Mouse (Mus musculus) heart, postnatal 14 days (tissue): ENCODE data around the gene Rab5b. TPM values are rescaled to one million over a fixed set of nuclear protein-coding genes. Genes with fewer than 3 reads are reported as not detected.
A peak's percentile ranks its signal among the peaks of the same experiment; 100 is the strongest.

Experiments used
- DNase-seq, 2 experiments: peaks; one replicate each; pipeline ENCODE4 v3.0.0; 2021 to 2022
- intact Hi-C: fragments of 180-260 bp; cut with DNase I; formaldehyde crosslinking; loops from one replicate; pipeline ENCODE4 v1.15.1; 2025
- total RNA-seq, 2 experiments: library from RNA; stranded (reverse); gene quantifications; 2 replicates each; pipeline ENCODE4 v1.2.3; 2021

The Rab5b gene
- total RNA-seq, 2 experiments from 2014 or later, result 66.5 to 71.8 TPM

DNA sequence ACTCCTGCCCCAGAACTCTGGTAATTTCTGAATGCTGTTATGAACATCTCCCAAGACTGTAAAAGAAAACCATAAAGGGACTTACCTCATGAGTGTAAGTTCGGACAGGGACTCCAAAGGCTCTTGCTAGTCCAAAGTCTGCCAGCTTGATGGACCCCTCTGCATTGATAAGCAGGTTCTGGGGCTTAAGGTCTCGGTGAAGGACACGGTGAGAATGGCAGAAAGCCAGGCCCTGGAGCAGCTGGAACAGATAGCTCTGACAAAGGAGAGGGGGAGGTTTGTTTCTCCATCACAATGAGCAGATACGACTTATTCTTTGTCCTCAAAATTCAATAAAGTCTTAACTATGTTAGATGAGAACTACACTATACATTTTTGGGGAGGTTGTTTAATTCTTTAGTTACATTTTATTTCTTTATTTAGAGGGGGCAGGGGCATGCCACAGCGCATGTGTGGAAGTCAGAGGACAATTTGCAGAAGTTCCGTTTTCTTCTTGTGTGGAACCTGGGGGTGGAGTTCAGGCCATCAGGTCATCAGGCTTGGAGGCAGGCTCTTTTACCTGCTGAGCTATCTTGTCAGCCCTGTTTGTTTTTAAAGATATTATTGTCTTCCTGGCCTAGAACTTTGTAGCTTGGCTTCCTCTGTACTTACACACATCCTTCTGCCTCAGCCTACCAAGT is 6.4 kb upstream of the Rab5b start:
- no peak for DNase-seq
- intact Hi-C loops, result no loop called here

DNA sequence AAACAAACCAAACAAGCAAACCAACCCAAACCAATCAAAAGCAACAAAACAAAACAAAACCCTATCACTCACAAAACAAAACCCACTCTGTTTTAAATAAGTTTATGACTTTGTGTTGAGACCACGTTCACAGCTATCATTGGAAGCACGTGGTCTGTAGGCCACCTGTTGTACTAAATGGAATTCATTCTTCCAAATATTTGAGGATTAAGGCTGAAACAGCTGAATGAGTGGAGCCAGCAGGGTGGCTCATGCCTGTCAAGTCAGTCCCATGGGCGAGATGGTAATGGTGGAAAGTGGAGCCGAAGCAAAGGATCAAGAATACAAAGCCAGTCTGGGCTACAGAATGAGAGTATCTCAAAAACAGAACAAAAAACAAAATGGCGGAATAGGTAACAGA is 4.6 kb upstream of the Rab5b start:
- intact Hi-C loops, result no loop called here
- DNase-seq, result no peak

DNA sequence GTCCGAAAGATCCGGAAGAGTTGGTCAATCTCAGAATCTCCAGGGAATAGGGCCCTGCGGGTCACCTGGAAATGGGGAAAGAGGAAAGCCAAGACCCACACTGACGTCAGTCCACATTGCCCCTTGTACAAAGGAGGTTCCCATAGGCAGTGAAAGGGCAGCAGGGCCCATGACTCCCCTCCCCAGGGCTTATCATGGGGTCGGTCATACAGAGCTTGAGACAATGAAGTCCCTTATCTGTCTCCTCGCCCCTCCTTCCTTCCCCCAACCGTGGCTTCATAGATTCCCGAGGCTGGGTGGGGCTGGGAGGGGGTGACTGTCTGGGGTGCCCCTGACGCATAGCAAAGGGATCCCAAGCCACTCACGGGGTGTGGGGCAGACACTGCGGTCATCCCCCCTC is 3.5 kb upstream of the Rab5b start:
- no peak for DNase-seq
- intact Hi-C loops, result no loop called here

DNA sequence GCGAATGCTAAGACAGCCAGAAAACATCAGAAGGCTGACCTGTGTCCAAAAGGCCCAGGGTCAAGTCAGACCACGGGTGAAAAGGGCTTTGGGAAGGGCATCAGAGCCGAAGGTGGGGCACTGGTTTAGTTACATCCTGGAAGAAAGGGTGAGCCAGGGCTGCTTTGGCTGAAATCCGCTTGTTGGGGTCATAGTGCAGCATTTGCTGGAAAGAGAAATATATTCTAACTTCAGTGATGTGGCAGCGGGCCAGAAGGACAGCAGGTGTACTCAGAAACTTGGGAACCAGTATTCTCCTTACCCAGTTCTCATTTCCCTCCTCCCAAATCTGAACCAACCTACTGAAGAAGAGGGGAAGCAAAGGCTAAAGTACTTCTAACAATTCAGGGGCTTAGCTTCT is 2.9 kb upstream of the Rab5b start:
- DNase-seq, result no peak
- intact Hi-C loops, result no loop called here

DNA sequence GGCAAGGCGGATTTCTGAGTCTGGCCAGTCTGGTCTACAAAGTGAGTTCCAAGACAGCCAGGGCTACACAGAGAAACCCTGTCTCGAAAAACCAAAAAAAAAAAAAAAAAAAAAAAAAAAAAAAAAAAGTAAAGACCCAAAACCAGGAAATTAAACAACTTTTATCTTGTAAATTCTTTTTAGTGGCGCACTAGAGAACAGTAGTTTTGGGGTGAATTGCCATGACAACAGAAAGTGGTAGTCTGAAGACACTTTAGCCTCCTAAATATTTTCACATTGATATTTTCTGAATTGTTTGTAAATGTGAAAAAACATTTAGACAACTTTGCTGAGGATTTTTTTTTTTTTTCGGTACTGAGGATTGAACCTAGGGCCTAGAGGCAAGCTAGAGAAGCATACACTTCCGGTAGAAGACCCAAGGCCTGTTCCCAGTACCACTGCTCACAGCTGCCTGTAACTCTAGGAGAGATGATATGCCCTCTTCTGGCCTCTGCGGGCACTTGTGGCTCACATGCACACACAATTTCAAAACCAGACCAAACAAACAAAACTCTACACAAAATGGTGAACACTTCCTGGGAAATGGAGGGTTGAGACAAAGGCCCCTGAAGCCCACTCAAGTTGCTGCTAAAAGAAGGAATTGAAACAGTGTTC is 1.1 kb upstream of the Rab5b start:
- no peak for DNase-seq
- intact Hi-C loops, result no loop called here

DNA sequence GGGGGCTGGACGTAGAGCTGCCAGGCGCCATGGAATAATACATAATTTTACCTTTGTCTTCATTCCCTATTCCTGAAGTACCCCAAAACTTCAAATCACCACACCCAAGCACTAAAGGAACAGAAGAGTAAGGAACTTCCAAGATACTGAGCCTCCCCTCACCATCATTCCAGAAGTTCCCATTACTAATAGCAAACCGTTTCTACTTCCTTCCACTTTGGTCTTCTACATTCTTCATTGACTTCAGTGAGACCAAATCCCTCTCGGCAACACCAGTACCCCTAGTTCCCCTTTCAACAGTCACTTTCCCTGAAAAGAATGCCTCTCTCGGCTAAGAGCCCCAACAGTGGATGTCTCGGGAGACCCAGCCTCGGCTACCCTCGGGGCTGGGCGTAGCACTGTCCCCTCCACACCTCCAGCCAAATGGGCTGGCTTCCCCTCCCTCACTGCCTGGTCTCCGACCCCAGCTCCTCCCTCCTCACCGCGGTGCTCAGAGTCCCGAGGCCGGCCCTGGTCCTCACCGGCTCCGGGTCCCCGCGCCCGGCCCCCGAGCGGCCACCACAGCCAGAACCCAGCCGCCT is 563 bp downstream of the Rab5b start:
- intact Hi-C loops, result no loop called here
- DNase-seq, result no peak

DNA sequence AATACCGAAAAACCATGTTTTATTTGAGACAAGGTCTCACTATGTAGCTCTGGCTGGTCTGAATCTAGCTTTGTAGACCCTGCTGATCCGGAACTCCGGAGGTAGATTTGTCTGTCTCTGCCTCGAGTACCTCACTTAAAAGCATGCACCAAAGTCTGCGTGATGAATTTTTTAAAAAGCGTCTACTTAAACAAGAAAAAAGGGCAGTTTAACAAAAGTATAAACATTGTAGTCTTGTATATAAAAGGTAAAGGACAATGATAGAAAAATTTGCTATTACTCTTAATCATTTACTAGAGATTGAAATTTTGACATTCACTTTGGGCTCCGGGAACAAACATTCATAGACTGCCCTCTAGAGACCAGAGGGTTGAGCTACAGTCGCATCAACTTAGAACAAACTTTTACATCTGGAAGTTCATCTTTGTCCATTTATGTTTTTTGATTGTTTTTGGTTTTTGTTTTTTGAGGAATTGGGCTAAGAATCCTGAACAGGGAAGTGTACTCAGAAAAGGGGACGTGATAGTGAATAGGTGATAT is 21.5 kb downstream of the Rab5b start:
- no peak for DNase-seq
- intact Hi-C loops, result loop anchor here (5.0 kb wide), 2 partner anchors 107 to 122 kb away; partner anchors contain the start of gene Pa2g4

DNA sequence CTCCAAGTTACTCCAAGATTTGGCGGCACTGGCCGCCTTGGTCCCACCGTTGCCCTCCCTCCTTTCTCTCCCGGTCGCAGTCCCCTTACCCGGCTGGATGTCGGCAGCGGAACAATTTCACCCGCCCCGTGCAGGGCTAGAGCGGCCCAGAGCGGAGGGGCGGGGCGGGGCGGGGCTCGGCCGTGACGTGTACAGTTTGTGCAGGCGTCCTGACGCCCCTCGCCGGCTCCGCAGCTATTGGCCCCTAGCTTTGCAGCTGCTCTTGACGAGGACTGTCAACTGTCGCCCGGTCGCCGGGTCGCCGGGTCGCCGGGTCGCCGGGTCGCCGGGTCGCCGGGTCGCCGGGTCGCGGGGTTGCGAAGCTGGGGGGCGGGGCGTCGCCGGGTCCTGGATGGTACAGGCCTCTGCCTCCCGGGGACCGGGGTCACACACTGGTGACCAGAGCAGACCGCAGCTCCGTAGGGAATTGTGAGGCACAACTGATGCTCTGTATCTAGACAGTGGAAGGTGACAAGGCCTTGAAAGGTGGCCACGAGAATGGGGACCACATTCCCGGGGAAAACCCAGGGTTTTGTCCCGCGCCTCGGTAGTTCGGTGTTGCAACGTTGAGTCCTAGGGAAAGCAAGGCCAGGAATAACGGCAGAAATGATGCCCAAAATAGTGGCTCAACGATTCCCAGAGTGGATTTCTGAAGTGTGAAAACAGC is 22.1 kb downstream of the Rab5b start, which contains the start of gene Suox:
Suox (minus strand) TSS at position 311 of the 706 bp plus-strand sequence.
- intact Hi-C loops, result loop anchor here (1.0 to 5.0 kb wide), 3 partner anchors 48 to 122 kb away; partner anchors contain the start of genes Pa2g4 and Rps26

DNA sequence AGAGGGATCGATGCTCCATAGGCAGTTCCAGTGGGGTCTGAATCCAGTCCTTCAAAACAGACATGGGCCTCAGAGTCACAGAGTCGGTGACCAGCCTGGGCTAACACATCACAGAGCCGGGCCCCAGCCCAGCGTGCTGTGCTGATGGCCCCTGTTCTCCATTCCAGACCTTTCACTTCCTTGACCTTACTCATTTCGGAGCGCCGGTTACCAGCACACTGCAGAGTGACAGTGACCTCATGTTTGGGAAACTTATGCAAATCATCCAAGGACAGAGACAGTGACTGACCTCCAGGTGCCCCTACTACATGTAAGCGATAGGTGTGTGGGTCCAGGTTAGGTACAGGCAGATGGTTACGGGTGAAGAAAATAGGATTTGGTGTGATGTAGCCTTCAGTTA is 24.9 kb downstream of the Rab5b start:
- intact Hi-C loops, result loop anchor here (5.0 kb wide), 2 partner anchors 104 to 119 kb away; partner anchors contain the start of gene Pa2g4
- no peak for DNase-seq

More for the DNA sequence above, 22.1 kb downstream of the Rab5b start, which contains the start of gene Suox:
- peak; percentile 81 to 86 for DNase-seq

DNA sequence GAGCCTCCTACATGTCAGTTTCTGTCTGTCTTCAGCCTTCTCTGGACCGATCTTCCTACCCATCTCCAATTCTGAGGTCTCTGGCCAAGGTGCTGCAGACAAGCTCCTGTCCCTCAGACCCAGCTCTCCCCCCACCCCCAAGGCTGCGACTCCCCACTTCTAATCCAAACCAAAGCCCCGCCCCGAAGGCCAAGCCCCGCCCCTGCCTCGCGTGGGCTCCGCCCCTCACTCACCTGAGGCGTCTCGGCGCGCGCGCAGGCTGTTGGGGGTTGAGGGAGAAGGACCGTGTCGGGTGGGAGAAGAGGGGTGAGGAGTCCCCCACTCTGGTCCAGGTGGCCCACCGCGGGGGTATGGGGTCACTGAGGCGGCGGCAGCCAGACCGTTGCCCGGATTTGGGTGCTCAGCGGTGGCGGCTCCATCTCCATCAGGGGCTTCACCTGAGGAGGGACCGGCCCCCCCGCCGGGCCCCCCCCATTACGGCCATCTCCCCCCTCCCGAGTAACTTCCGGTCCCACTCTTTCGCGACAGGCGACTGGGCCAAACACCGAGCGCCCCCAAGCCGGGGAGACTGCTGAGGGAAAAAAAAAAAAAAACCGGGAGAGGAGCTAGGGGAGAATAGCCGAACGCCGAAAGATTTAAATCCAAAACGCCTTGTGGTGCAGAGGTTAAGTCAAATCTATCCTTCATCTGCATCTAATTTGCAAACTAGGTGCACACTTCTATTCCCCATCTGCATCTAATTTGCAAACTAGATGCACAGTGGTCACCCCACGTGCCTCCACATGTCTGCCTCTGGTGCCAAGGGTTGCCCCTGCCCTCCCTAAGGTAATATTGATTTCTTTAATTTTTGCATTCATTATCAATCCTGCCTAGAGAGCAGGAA is 27.0 kb downstream of the Rab5b start:
- intact Hi-C loops, result no loop called here
- peak; percentile 21 to 23 for DNase-seq

DNA sequence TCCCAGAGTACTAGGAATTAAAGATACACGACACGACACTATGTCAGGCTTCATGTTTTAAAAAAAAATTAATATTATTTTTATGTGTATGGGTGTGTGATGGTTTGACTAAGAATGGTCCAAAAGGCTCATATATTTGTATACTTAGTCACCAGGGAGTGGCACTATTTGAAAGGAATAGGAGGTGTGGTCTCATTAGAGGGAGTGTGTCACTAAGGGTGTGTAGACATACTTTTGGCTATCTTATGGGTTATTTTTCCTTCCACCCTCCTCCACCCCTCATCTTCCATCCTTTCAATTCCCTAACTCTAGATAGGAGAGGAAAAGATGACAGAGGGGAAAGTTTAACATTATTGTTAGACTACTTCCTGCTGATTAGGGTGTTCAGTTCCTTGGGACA is 30.3 kb downstream of the Rab5b start:
- intact Hi-C loops, result no loop called here
- no peak for DNase-seq

DNA sequence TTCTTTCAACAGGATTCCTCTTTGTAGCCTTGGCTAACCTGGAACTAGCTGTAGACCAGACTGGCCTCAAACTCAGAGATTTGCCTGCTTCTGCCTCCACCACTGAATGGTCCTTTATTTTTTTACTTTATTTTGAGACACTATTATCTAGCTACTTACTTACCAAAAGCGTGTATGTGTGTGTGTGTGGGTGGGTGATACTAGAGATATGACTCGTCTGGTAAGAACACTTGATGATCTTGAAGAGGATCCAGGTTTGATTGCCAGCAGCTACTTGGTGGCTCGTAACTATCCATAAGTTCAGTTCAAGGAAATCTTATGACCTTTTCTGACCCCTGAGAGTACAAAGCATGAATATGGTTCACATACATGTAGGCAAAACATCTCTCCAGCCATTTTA is 30.8 kb downstream of the Rab5b start:
- intact Hi-C loops, result no loop called here
- no peak for DNase-seq

DNA sequence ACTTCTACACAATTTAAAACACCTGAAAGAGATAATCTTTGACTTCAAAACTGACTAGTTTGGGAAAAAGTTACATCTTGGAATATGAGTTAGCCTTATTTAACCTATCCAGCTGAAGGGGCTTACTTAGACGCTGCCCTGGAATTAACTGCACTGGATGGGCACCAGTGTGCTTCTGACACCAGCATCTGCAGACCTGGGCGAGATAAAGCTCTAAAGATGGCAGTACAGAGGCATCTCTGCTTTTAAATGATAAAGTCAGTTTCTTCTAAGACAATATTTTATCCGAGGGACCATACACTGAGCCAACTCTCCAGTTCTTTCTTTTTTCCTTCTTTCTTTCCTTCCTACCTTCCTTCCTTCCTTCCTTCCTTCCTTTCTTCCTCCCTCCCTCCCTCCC is 31.3 kb downstream of the Rab5b start:
- no peak for DNase-seq
- intact Hi-C loops, result no loop called here

DNA sequence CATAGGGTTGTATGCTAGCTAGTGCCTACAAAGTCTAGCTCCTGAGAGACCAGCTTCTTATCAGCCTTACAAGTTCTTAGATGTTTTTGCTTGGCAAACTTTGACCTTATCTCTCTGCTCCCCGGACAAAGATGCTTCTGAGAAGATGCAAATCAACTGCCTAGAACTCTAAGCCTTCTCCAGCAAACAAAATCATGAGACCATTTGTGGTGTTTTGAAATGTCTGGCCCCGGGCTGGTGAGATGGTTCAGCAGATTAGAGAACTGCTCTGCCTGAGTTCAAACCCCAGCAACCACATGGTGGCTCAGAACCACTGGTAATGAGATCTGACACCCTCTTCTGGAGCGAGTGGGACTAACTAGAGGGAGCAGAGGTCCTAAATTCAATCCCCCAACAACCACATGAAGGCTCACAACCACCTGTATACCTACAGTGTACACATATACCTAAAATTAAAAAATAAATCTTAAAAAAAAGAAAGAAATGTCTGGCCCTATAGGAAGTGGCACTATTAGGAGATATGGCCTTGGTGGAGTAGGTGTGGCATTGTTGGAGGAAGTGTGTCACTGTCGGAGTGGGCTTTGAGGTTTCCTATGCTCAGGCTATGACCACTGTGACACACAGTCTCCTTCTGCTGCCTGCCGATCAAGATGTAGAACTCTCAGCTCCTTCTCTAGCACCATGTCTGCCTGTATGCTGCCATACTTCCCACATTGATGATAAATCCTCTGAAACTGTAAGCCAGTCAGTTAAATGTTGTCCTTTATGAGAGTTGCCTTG is 32.4 kb downstream of the Rab5b start:
- DNase-seq, result no peak
- intact Hi-C loops, result no loop called here

DNA sequence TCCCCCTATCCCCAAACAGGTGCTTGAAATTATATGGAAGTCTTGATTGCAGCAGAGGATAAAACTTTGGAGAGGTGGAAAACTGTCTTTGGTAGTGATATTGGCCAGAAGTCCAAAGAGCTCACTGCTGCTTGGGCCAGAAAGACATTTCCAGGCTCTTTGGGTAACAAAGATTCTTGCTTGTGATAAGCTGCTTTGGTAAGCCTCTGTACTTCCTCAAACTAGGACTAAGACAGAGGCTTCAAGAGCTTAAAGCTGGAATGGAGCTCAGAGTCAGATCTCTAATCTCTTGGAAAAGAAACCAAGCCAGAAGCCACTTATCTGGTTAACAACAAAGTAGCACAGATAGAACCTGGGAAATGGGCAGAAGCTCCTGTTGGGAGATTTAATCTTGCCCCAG is 33.6 kb downstream of the Rab5b start:
- intact Hi-C loops, result no loop called here
- DNase-seq, result no peak

DNA sequence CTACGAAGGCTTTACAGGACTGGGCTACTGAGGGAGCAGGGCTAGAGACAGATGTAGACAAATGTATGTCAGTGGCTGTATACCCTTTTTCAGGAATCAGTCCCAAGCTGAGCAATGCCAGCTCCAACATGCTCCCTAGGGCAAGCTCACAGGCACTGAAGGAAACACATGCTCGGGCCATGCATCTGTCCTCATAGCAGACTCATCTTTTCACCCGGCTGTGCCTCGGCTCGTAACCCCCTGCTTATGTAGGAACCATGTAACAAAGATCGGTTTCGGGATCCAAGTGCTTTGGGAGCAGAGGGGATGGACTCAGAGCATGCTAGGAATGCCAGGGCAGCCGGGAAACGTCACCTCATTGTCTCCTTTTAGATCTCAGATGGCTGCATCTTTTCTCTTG is 36.6 kb downstream of the Rab5b start:
- intact Hi-C loops, result no loop called here

DNA sequence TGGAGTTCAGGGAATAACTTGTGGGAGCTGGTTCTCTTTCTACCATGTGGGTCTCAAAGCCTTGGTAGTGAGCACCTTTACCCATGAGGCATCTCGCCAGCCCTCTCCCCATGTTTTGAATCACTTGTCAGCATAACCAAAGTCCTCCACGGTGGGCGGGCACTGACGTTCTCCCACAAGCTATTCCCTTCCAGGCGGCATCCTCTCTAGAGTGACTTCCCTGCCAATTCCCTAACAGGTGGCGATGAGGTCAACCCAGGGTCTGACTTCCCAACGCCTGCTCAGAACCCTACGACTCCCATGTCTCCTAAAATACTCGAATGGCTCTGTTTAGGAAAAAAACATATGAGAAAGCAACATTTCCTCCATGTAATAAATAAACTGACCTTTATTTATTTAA is 38.2 kb downstream of the Rab5b start:
- no peak for DNase-seq
- intact Hi-C loops, result no loop called here

More for the DNA sequence above, 36.6 kb downstream of the Rab5b start:
- no peak for DNase-seq

DNA sequence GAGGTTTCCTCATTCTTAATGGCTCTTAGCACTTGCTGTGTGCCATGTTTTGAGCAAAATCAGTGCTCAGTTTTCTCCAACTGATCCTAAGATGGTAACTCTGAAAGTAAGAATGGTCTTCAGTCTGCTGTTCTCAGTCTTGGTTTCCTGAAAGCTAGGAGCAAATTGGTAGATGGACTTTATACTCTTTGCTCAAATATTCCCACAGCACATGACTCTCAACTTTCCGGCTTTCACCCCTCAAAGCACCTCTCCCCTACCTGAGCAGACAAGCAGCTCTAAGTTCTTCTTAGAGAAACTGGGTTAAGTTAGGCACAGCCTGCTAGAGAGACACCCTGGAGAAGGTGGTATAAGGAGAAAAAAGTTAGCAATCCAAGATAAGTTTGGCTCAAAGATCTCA is 39.3 kb downstream of the Rab5b start:
- intact Hi-C loops, result no loop called here

DNA sequence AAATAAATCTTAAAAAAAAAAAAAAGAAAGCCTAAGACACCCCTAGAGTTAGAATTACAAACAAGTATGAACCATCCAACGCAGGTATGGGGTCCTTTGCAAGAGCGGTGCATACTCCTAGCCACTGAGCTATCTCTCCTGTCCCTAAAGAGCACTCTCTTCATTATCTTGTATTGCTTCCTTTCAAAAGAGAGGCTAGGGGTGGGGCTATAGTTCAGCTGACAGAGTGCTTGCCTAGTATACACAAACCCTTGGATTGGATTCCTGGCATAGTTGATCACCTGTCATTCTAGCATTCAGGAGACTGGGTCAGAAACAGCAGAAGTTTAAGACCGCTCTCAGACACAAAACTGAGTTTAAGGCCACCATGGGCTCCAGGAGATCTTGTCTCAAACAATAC is 40.8 kb downstream of the Rab5b start:
- no peak for DNase-seq
- intact Hi-C loops, result no loop called here

More for the DNA sequence above, 39.3 kb downstream of the Rab5b start:
- no peak for DNase-seq
